Mouse (Mus musculus) frontal cortex, postnatal 36 days (tissue): ENCODE measurements around the gene Bscl2.

Experiments used
- DNase-seq, 2 experiments: peaks; one replicate each; pipeline ENCODE4 v3.0.0; 2022; ENCODE audit warnings: low spot score in 2 of 2

The Bscl2 gene

DNA sequence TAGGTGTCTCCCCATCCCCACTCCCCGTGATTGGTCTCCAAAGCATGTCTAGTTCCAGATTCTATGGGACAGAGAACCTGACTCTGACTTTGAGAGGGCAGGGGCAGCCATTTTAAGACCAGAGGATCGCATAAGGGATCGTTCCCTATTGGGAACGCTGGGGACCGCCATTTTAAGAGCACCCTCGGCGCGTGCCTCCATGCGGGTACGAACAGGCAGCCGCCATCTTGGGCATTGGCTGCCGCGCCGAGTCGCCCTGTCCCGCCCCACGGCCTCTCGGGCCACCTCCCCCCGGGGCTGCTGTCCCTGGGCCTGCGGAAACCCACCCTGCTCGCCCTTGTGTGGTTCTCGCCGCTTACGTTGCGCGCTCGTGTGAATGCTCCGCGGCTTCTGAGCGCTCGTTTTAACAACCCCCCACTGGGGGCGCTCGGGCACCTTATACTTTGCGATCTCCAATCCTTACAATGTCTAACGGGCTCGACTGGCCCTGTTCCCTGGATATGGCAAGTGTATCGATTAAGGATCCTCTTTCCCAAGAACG is at the start of gene Bscl2:
TSS of gene Bscl2 (plus strand) at position 217 of the 541 bp plus-strand sequence.
- DNase-seq = peak; percentile 84 to 91

GRCm38 (mm10) chr19:8788521-8788920 is 48.7 kb upstream of the Bscl2 start:
- DNase-seq = no peak

DNA sequence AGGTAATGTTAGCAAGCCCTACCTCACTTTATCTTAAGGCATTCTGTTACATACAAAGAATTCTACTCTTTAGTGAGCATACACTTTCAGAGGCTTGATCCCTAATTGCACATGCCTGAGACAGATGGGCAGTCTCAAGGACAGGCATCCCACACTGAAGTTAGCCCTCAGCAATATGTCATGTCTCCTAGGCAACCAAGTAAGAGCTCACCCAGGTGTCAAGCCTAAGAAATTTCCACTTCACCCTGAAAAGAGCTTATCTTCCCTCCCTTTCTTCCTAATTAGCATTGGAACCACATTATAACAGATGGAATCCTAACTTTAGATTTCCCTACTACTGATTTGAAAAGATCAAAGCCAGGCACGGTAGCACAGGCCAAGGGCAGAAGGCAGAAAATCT is 48.1 kb upstream of the Bscl2 start:
- peak in 1 of 2 experiments; percentile 50 for DNase-seq

DNA sequence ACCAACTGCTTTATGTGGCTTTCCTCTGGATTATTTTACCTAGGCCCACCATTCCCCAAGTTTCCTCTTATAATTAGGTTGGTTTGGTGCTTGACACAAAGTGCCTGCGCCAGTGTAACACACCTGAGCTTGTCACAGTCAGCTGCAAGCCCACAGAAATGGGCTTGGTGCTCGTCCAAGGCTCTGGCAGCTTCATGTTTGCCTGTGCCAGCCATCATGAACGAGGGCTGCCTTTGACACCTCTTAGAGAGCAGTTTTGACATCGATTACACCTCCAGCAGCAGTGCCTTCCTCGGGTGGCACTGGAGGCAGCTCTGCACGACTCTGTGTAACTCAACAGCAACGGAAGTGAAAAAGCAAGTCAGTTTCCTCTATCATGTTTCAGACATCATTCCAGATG is 47.1 kb upstream of the Bscl2 start:
- DNase-seq = peak in 1 of 2 experiments; percentile 47

DNA sequence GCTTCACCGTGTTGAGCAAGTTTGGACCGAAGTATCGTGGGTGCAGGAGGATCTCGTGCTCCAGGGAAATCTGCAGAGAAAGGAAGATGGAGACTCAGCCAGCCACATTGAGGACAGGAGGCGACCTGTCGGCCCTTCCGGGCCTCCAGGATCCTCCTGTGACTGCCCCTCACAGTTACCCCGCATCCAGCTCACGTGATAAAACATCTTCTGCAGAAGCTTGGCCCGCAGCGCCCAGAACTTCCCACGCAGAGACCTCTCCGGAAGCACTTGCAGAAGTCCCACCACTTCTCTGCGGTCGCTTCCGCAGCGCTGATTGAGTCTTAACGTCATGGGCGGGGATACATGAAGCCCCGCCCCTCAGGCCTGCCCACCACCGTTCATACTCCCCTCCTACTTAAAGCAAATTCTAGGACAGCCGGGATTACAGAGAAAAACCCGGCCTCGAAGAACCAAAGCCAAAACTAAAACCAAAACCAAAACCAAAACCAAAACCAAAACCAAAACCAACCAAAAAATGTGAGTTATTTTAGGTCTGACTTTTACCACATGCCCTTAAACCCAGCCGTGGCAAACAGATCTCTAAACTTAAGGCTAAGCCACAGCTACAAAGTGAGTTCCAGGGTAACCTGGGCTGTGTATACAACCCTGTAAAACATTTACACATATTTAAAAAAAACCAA is 38.9 kb upstream of the Bscl2 start, which contains the start of gene Polr2g:
TSS of gene Polr2g (minus strand) at position 314 of the 683 bp plus-strand sequence.
- peak; percentile 82 to 91 for DNase-seq

DNA sequence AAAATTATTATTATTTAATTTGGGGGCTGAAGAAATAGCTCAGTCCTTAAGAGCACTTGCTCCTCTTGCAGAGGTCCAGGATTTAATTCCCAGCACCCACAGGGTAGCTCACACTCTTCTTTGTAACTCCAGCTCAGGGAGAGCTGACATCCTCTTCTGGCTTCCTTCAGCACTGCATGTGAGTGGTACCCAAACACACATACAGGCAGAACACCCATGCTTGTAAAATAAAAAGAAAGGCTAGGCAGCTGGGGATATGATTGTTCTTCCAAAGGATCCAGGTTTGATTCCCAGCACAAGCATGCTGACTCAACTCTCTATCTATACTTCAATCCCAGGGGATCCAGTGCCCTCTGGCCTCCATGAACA is 38.3 kb upstream of the Bscl2 start:
- DNase-seq = no peak

DNA sequence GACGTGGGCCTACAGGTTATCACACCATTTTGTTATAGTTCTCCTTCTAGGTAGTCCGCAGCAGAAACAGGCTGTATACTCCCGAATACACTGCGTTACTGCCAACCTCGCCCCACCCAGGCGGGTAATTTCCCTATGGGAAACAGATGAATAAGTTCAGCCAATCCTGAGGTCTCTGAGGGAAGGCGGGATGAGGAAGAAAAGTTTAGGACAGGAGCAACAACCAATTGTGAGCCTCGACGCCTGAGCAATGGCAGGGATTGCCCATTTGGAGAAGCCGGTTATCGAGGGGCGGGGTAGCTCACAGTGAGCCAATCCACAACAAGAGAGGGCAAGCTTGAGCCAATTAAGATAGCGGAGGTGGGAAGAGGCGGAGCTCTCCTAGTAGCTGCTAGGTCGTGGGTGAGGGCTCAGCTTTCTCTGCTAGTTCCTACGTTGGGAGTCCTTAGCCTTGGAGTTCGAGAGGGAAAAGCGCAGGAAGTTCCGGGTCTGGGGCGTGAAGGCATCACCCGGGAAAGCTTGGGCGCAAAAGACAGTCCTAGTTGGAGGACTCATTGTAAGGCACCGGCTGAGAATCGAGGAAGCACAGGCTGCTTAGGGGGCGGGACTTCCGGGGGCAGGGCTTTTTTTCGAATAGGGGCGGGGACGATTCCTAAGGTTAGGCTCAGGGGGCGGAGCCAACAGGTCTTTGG is 35.0 kb upstream of the Bscl2 start, which contains the start of gene Zbtb3:
TSS of gene Zbtb3 (plus strand) at position 426 of the 692 bp plus-strand sequence.
- DNase-seq = peak; percentile 96 to 97

DNA sequence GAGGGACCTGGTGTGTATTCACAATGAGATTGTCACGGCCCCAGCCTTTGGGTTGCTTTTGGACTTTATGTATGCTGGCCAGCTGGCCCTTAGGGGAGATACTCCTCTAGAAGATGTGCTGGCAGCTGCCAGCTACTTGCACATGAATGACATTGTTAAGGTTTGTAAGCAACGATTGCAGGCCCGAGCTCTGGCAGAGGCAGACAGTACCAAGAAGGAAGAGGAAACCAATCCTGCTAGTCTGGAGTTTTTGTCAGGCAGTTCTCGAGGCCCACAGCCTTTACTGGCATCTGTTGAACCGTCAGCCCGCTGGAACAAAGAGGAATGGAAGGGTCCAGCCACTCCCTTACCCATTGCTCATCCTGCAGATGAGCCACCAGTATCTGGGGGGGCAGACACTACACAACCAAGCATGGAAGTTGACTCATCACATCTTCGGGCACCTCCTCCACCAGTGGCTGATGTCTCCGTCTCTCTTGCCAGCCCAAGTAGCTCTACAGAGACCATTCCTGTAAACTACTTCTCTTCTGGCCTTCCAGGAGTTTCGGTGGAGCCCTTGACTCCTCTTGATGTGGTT is 34.0 kb upstream of the Bscl2 start:
- DNase-seq = no peak

DNA sequence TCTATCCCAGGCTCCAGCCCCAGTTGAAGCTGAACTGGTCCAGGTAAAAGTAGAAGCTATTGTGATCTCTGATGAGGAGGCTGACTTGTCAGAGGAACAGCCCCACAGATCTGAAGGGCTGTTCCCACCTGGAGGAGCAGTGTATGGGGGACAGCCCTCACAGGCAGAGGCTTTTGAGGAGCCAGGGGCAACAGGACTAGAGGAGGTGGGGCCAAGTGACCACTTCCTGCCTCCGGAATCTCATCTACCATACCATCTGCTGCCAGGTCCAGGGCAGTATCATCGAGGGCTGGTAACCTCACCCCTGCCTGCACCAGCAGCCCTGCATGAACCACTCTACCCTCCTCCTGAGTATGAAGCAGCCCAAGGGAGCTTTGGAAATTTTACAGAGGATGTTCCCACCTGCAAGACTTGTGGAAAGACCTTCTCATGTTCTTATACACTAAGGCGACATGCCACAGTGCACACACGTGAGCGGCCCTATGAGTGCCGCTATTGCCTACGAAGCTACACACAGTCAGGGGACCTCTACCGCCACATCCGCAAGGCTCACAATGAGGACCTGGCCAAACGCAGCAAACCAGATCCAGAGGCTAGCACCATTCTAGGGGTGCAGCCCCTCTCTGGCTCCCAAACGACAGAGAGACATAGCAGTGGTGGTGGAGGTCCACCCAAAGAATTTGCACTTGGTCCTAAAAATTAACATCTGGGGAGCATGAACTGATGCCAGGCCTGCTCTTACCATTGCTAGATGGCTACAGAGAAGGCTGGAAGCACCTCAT is 33.2 kb upstream of the Bscl2 start:
- no peak for DNase-seq

DNA sequence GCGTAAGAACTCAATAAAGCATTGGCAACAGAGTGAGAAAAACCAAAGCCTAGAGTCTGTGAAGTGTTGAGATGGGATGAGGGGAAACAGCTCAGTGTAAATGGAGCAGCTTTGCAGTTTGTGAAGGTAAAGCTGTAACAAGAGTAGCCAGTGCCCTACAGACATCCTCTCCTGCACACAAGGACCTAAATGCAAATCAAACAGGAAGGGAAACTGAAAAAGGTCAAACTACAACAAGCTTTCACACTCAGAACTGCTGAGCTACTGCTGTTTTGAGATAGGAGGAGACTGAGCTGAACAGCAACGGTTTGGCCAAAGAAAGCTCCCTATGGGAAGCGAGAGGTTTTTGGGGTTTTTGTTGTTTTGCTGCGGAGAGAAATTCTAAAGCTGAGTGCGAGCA is 30.5 kb upstream of the Bscl2 start:
- DNase-seq = no peak

DNA sequence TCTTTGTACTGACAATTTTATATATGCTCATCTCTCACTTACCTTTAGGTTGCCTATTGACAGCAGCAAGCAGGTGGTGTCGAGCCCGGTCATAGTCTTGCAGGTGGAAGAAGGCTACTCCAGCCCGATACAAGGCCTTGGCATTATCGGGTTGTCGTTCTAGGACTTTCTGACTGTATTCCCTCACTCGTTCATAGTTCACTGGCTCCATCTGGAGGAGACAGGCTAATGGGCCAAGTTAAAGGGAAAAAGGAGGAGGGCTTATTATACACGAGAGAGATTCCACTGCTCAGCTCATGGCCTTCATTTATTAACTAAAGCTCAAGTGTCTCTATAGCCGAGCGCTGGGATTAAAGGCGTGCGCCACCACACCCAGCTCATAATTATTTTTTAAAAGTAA is 21.5 kb upstream of the Bscl2 start:
- DNase-seq = no peak

GRCm38 (mm10) chr19:8817001-8817400 is 20.3 kb upstream of the Bscl2 start:
- no peak for DNase-seq

DNA sequence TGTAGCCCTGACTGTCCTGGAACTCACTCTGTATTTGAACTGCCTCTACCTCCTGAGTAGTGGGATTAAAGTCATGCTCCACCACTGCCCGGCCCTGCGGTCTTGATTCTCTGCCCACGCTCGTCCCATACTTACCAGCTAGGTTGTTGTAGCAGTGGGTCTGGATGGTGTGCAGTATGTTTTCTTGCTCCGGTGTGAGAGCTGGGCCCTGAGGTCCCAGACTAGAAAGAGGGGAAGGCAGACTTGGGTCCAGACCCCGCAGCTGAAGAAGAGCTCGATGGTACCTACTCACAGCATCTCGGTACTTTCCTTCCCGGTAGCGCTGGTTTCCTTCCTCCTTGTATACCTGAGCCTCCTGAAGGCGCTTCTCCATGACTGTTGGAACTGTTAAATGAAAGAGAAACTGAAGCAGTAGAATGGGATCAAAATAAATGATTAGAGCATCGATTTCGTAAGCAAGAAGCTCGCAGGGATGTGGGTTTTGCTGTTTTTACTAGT is 18.9 kb upstream of the Bscl2 start:
- no peak for DNase-seq

- peak; percentile 96 to 98 for DNase-seq
These were observed 18.3 kb upstream of the Bscl2 start, which contains the start of gene Ttc9c for GRCm38 (mm10) chr19:8818801-8819595. Gene Ttc9c, minus strand, starts transcription at chr19:8819333.

GRCm38 (mm10) chr19:8819596-8820423 is 17.5 kb upstream of the Bscl2 start, which contains the start of gene Hnrnpul2:
Gene Hnrnpul2, plus strand, starts transcription at chr19:8820010.
- DNase-seq = peak; percentile 99

GRCm38 (mm10) chr19:8820424-8820956 is 16.8 kb upstream of the Bscl2 start:
- DNase-seq = no peak

DNA sequence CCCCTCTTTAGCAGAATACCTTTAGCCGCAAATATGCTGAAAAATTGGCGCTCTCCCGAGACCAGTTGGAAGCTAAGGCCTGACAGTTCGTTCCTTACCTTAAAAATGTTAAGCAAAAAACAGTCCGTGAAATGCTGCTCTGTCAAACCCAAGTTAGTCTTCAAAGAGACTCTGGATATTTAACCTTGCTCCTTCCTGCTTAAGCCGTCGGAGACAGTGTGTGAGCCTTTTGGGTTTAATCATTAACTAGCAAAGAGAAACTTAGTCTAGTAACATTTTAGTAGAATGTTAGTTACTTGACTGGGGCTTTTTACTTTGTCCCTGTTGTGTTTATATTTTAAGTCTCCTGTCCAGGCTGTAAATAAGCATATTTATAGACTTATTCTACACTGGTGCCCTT is 16.1 kb upstream of the Bscl2 start:
- DNase-seq = no peak

GRCm38 (mm10) chr19:8822696-8823095 is 14.6 kb upstream of the Bscl2 start:
- no peak for DNase-seq

DNA sequence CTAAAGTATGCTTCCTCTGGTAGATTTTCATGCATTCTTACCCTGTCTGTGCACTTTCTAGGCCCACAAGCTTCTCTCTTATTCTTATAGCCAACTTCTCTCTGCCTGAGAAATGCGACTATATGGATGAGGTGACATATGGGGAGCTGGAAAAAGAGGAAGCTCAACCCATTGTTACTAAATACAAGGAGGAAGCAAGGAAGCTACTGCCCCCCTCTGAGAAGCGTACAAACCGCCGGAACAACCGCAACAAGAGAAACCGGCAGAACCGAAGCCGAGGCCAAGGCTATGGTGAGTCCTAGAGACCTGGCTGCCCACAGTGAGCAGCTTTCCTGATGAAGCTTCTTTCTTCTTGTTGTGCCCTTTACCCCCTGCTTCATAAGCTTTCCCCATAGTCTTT is 7.6 kb upstream of the Bscl2 start, which contains the start of gene AC129217.1:
TSS of gene AC129217.1 (plus strand) at position 114 of the 400 bp plus-strand sequence.
- no peak for DNase-seq
